Mouse (Mus musculus) ovary, postnatal 10 days (tissue): ENCODE results near the gene Adra1d.

ENCODE experiments used
- DNase-seq: peaks from one replicate; pipeline ENCODE4 v3.0.0; 2022; ENCODE audit warnings: low spot score

Gene Adra1d

DNA sequence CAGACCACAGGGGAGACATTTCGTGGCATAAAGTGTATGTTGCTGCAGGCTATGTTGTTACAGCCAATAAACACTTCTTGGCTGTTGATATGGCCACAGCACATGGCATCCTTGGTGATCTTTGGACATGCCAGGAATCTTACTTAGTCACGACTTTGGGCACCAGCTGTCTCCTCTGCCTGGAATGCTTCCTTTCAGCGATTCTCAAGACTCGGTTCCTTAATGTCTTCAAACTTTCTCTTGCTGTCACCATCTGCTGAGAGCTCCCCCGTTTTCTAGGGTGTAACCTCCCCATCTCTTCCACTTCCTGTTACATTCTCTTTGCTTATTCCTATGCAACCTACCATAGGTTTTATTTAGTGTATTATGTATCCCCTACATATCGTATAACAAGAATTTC lies 22.3 kb downstream of the Adra1d start:
- no peak for DNase-seq

GRCm38 (mm10) chr2:131538341-131538740 lies 23.7 kb downstream of the Adra1d start:
- DNase-seq = no peak

- no peak for DNase-seq
Observed at GRCm38 (mm10) chr2:131535168-131535567, 26.9 kb downstream of the Adra1d start.

- DNase-seq = no peak
Observed at GRCm38 (mm10) chr2:131531271-131531670, 30.8 kb downstream of the Adra1d start.

- DNase-seq = no peak
Observed at GRCm38 (mm10) chr2:131530623-131531008, 31.5 kb downstream of the Adra1d start.

GRCm38 (mm10) chr2:131529898-131530622 lies 32.0 kb downstream of the Adra1d start:
- no peak for DNase-seq

- no peak for DNase-seq
Observed at GRCm38 (mm10) chr2:131527061-131527460, 35.0 kb downstream of the Adra1d start.

DNA sequence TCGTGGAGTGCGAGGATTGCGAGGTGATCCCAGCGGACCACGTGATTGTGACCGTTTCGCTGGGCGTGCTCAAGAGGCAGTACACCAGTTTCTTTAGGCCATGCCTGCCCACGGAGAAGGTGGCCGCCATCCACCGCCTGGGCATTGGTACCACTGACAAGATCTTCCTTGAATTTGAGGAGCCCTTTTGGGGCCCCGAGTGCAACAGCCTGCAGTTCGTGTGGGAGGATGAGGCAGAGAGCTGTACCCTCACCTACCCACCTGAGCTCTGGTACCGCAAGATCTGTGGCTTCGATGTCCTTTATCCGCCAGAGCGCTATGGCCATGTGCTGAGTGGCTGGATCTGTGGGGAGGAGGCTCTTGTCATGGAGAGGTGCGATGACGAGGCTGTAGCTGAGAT lies 41.3 kb downstream of the Adra1d start:
- DNase-seq = no peak

DNA sequence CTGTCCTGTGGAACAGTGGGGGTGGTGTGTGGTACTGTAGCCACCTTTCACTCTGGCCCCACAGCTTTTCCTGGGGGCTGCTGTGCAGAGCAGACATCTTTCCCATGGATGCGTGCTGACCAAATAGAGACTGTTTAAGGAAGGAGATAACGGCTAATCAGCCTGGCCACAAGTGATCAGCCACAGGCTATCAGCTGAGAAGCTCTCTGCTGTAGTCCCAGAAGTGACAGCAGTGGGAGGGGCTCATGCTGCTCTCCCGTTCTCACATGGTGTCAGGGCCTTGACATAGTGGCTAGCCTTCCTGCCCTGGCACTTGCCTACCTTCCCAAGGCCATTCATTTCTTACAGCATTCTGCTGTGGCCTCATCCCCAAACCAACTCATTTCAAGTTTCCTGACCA lies 43.3 kb downstream of the Adra1d start:
- DNase-seq = no peak

- DNase-seq = no peak
Observed at GRCm38 (mm10) chr2:131517550-131517949, 44.5 kb downstream of the Adra1d start.

- no peak for DNase-seq
Observed at GRCm38 (mm10) chr2:131514055-131514621, 47.9 kb downstream of the Adra1d start.

DNA sequence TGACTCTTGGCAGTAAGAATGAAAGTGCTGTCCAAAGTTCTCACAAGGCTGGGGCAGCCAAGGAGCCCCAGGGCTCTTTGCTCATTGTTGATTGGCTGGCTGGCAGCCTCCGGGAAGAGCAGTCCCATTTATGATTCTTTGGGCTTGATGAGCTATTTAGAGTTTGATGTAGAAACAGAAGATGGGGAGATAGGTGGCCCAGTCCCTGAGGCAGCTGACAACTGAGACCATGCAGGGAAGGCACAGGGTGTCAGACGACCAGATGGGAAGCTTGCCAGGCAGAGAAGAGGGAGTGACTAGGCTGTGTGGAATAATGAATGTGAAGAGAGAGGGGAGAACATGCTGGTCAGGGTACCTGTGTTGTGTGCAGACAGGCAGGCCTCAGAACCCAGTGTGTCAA lies 48.6 kb downstream of the Adra1d start:
- no peak for DNase-seq

DNA sequence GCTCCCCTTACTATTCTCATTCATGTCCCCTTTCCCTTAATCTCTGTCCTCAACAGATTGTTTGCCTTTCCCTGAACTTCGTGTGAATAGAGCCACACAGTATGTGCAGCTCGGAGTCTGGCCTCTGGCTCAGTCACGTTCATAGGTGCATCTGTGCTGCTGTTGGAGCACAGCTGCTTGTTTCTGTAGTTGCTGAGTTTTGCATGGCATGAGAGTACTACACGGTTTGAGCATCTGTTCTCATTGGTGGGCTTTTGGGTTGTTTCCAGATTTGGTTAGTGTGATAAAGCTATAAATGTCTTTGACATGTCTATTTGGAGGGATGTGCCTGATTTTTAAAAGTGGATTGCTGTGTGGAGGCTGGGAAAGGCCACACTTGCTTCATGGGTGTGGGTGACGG lies 51.6 kb downstream of the Adra1d start:
- no peak for DNase-seq

GRCm38 (mm10) chr2:131509671-131510313 lies 52.3 kb downstream of the Adra1d start:
- DNase-seq = no peak

DNA sequence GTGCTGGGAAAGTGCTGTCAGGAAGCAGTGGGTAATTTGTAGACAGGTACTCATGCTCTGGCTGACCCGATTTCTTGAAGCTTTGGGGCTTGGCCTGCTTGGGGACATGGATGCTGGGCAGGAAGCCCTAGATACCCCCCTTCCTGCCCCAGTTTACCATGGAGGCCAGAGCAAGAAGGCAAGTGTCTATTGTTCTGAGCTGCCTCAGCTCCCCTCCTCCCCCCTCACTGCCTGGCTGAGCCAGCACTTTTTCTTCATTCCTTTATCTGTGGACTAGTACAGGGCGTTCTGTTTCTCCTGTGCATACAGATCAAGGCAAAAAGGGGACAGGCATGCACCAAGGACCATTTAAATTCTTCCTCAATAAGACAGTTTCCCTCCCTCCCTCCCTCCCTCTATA lies 53.6 kb downstream of the Adra1d start:
- DNase-seq = no peak

DNA sequence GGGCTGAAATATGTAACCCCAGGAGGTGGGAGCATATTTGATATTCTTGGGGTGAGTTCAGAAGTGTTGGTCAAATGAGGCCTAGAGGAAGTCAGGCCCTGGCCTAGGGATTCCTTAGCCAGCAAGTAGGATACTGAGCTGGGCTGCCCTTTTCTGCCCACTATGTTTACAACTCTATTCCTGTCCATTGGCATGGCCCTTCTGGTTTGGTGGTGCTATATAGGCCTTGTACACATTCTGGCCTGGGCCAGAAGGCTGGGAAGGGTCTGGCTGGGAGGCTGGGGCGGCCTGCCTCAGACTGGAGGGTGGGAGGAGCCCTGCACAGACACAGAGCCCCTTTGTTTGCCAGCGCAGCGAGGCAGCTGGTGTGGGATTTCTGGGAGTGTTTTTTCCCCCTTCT lies 55.7 kb downstream of the Adra1d start:
- no peak for DNase-seq

DNA sequence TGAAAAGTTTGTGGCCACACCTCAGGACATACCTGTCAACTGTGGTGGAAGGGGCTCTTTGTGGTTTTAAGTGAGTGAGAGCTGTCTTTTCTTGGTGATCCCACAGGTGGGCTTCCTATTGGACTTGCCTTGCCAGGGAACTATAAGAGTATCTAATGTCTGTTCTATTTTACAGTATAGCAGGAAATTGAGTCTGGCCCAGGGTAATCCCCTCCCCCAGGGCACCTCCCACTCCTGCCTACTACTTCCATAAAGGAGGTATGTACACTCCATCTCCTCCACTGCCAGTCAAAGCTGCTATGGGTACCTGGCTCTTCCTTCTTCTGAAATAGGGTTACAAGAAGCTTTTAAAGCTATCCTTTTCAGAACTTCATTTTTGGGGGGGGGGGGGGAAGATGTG lies 56.7 kb downstream of the Adra1d start:
- no peak for DNase-seq

- no peak for DNase-seq
Observed at GRCm38 (mm10) chr2:131502561-131502960, 59.5 kb downstream of the Adra1d start.

DNA sequence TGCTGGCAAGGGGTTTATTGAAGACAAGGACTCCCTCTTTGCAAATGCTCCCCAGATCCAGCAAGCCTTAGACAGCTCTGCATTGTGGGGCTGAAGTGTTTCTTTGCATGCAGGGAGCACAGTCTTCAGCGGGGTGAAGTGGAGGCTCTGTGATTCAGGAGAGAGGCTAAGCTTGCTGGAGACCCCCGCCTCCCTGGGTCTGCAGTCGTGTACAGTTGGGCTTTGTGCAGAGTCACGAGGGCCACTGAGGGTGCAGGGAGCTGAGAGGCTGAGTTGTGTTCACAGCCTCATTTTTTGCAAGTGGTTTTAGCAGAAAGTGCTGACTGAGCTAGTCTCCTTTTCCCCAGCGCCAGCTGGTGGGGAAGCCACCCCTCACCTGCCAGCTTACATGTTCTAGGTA lies 60.2 kb downstream of the Adra1d start:
- DNase-seq = no peak

GRCm38 (mm10) chr2:131499290-131499845 lies 62.7 kb downstream of the Adra1d start:
- DNase-seq = no peak

DNA sequence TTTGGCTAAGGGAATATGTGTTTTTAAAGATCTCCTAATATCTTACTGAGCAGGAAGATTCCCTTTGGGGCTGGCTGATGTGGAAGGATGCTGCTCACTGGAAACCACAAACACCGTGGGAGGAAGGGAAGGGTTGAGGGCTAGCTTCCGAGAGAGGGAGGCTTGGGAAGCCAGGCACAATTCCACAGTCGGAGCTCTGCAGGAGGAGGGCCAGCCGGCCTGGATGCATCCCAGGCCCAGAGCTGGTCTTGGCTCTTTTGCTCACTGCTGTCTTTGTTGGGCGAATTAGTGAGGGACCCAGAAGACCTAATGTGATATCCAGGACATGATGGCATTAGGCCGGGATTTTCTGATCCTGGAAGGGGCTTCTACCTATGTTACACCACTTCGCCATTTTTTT lies 63.9 kb downstream of the Adra1d start:
- DNase-seq = peak; percentile 15

DNA sequence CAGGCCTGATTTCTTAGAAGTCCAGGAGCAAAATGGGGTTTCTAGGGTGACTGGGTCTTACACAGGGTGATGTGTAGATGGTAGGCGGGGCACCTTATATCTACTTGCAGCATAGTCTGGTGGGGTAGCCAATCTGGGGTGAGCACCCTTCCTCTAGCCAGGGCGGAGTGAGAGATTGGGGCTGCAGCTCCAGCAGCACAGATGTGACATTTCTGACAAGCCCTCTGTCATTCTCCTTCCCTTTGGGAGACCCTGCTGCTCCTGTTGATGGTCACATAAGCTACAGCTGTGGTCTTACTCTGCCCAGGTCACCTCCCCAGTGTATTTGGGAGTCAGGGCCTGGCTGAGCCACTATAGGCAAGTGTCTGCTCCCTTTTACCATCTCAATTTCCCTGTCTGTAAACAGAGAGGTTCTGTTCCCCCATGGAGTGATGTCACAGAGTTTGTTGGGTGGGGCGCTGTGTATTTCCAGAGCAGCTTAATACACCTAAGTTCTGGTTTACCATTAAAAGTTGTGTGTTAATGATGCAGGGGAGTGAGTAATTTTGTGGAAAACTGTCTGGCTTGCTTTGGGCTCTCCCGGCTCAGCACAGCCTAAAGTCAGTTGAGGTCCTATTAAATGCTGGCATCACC lies 64.7 kb downstream of the Adra1d start:
- DNase-seq = no peak
